Mouse (Mus musculus): ENCODE results near the gene Myo3b.

Gene Myo3b

GRCm38 (mm10) chr2:70348793-70349553 is 310.0 kb downstream of the Myo3b start:
- ChIA-PET POLR2A (interaction anchor here in 1 of 4 experiments (1.0 kb wide), 1 partner anchor 181 kb away, joined by 3 read pairs; no protein-coding TSS in a partner anchor), CTCF (interaction anchor here in 1 of 4 experiments (0.7 kb wide), 1 partner anchor 201 kb away, joined by 4 read pairs; no protein-coding TSS in a partner anchor)

- CTCF ChIA-PET = interaction anchor here in 1 of 4 experiments (0.7 kb wide), 1 partner anchor 270 kb away, joined by 6 read pairs; no protein-coding TSS in a partner anchor
- POLR2A ChIA-PET = interaction anchor here in 2 of 4 experiments (0.6 to 1.3 kb wide), 2 partner anchors 20 to 184 kb away, joined by 3 to 5 read pairs; no protein-coding TSS in a partner anchor
These were observed 313.7 kb downstream of the Myo3b start for GRCm38 (mm10) chr2:70352435-70353165.

- ChIA-PET CTCF (no interaction called here), POLR2A (interaction anchor here in 1 of 4 experiments (0.5 kb wide), 1 partner anchor 142 kb away, joined by 3 read pairs; no protein-coding TSS in a partner anchor)
These were observed 315.1 kb downstream of the Myo3b start for GRCm38 (mm10) chr2:70354056-70354455.

GRCm38 (mm10) chr2:70355026-70355425 is 316.1 kb downstream of the Myo3b start:
- POLR2A ChIA-PET = interaction anchor here in 1 of 4 experiments (1.0 kb wide), 1 partner anchor 117 kb away, joined by 3 read pairs; no protein-coding TSS in a partner anchor

GRCm38 (mm10) chr2:70369421-70369820 is 330.5 kb downstream of the Myo3b start:
- ChIA-PET POLR2A (interaction anchor here in 1 of 4 experiments (1.3 kb wide), 1 partner anchor 11 kb away, joined by 3 read pairs; no protein-coding TSS in a partner anchor), CTCF (no interaction called here)

More at GRCm38 (mm10) chr2:70355026-70355425, 316.1 kb downstream of the Myo3b start:
- CTCF ChIA-PET = interaction anchor here in 1 of 4 experiments (0.6 kb wide), 1 partner anchor 95 kb away, joined by 3 read pairs; no protein-coding TSS in a partner anchor

- CTCF ChIA-PET = no interaction called here
- POLR2A ChIA-PET = no interaction called here
These were observed 340.4 kb downstream of the Myo3b start for GRCm38 (mm10) chr2:70379341-70379740.

- CTCF ChIA-PET = interaction anchor here in 1 of 4 experiments (0.7 kb wide), 1 partner anchor 153 kb away, joined by 3 read pairs; no protein-coding TSS in a partner anchor
- POLR2A ChIA-PET = no interaction called here
These were observed 341.0 kb downstream of the Myo3b start for GRCm38 (mm10) chr2:70379939-70380338.

- POLR2A ChIA-PET = interaction anchor here in 1 of 4 experiments (0.7 kb wide), 1 partner anchor 18 kb away, joined by 3 read pairs; no protein-coding TSS in a partner anchor
- CTCF ChIA-PET = interaction anchor here in 2 of 4 experiments (0.5 to 0.6 kb wide), 2 partner anchors 26 to 551 kb away, joined by 6 to 7 read pairs; no protein-coding TSS in a partner anchor
These were observed 349.7 kb downstream of the Myo3b start for GRCm38 (mm10) chr2:70388645-70389044.

GRCm38 (mm10) chr2:70389162-70389561 is 350.2 kb downstream of the Myo3b start:
- CTCF ChIA-PET = interaction anchor here in 2 of 4 experiments (0.5 to 0.6 kb wide), 2 partner anchors 25 to 551 kb away, joined by 6 to 7 read pairs; no protein-coding TSS in a partner anchor

GRCm38 (mm10) chr2:70397734-70398276 is 358.9 kb downstream of the Myo3b start:
- CTCF ChIA-PET = interaction anchor here in 2 of 4 experiments (0.7 to 1.7 kb wide), 2 partner anchors 15 to 361 kb away, joined by 3 read pairs; no protein-coding TSS in a partner anchor
- POLR2A ChIA-PET = interaction anchor here in 1 of 4 experiments (0.7 kb wide), 1 partner anchor 377 kb away, joined by 3 read pairs; no protein-coding TSS in a partner anchor

More at GRCm38 (mm10) chr2:70389162-70389561, 350.2 kb downstream of the Myo3b start:
- POLR2A ChIA-PET = interaction anchor here in 1 of 4 experiments (0.7 kb wide), 1 partner anchor 18 kb away, joined by 3 read pairs; no protein-coding TSS in a partner anchor

- POLR2A ChIA-PET = no interaction called here
- CTCF ChIA-PET = no interaction called here
These were observed 360.7 kb downstream of the Myo3b start for GRCm38 (mm10) chr2:70399441-70400115.

GRCm38 (mm10) chr2:70400321-70400720 is 361.4 kb downstream of the Myo3b start:
- POLR2A ChIA-PET = no interaction called here
- CTCF ChIA-PET = no interaction called here

GRCm38 (mm10) chr2:70404301-70404700 is 365.4 kb downstream of the Myo3b start:
- POLR2A ChIA-PET = interaction anchor here in 2 of 4 experiments (0.6 to 0.7 kb wide), 4 partner anchors 29 to 566 kb away, joined by 3 to 4 read pairs (median 4); no protein-coding TSS in a partner anchor

GRCm38 (mm10) chr2:70406846-70407245 is 367.9 kb downstream of the Myo3b start:
- ChIA-PET POLR2A (interaction anchor here in 1 of 4 experiments (0.6 kb wide), 1 partner anchor 18 kb away, joined by 3 read pairs; no protein-coding TSS in a partner anchor), CTCF (no interaction called here)

More at GRCm38 (mm10) chr2:70404301-70404700, 365.4 kb downstream of the Myo3b start:
- CTCF ChIA-PET = interaction anchor here in 1 of 4 experiments (0.6 kb wide), 1 partner anchor 276 kb away, joined by 3 read pairs; no protein-coding TSS in a partner anchor

- ChIA-PET POLR2A (no interaction called here), CTCF (no interaction called here)
These were observed 368.8 kb downstream of the Myo3b start for GRCm38 (mm10) chr2:70407729-70408128.

- POLR2A ChIA-PET = interaction anchor here in 1 of 4 experiments (0.7 kb wide), 1 partner anchor 598 kb away, joined by 6 read pairs; no protein-coding TSS in a partner anchor
- CTCF ChIA-PET = interaction anchor here in 1 of 4 experiments (0.6 kb wide), 2 partner anchors 14 to 553 kb away, joined by 4 to 5 read pairs; no protein-coding TSS in a partner anchor
These were observed 371.5 kb downstream of the Myo3b start for GRCm38 (mm10) chr2:70410298-70410885.

GRCm38 (mm10) chr2:70412315-70412714 is 373.4 kb downstream of the Myo3b start:
- ChIA-PET POLR2A (no interaction called here), CTCF (no interaction called here)

All from embryonic stem cell, embryonic (primary cell).